Mouse (Mus musculus) layer of hippocampus, adult 18-20 months (tissue): ENCODE data around the gene Krt80. TPM values are rescaled to one million over a fixed set of nuclear protein-coding genes. Genes with fewer than 3 reads are reported as not detected.

Experiments used
- DNase-seq, 2 experiments: peaks; one replicate each; pipeline ENCODE4 v3.0.0; 2022; ENCODE audit warnings: low spot score in 2 of 2
- total RNA-seq, 2 experiments: library from RNA; stranded (reverse); gene quantifications; 2 replicates each; pipeline ENCODE4 v1.2.3; 2021

Krt80 gene
- total RNA-seq, 2 experiments from 2014 or later, result 0.25 to 0.40 TPM

GRCm38 (mm10) chr15:101375956-101376775 is 6.2 kb upstream of the Krt80 start:
- peak in 1 of 2 experiments; percentile 56 for DNase-seq

- peak in 1 of 2 experiments; percentile 19 for DNase-seq
Observed at GRCm38 (mm10) chr15:101374879-101375278, 4.9 kb upstream of the Krt80 start.

- peak in 1 of 2 experiments; percentile 19 for DNase-seq
Observed at GRCm38 (mm10) chr15:101373286-101373898, 3.4 kb upstream of the Krt80 start.

GRCm38 (mm10) chr15:101372131-101372977 is 2.4 kb upstream of the Krt80 start:
- DNase-seq, result no peak

- DNase-seq, result no peak
Observed at GRCm38 (mm10) chr15:101371141-101371985, 1.4 kb upstream of the Krt80 start.

GRCm38 (mm10) chr15:101369382-101370100 is 421 bp downstream of the Krt80 start:
- no peak for DNase-seq

- no peak for DNase-seq
Observed at GRCm38 (mm10) chr15:101368502-101369381, 1.2 kb downstream of the Krt80 start.

- DNase-seq, result no peak
Observed at GRCm38 (mm10) chr15:101368015-101368414, 1.9 kb downstream of the Krt80 start.

- no peak for DNase-seq
Observed at GRCm38 (mm10) chr15:101367497-101367896, 2.5 kb downstream of the Krt80 start.

- DNase-seq, result no peak
Observed at GRCm38 (mm10) chr15:101366926-101367325, 3.0 kb downstream of the Krt80 start.

GRCm38 (mm10) chr15:101366482-101366881 is 3.5 kb downstream of the Krt80 start:
- DNase-seq, result no peak

- DNase-seq, result no peak
Observed at GRCm38 (mm10) chr15:101365721-101366120, 4.2 kb downstream of the Krt80 start.

GRCm38 (mm10) chr15:101364891-101365671 is 4.9 kb downstream of the Krt80 start:
- DNase-seq, result no peak

- no peak for DNase-seq
Observed at GRCm38 (mm10) chr15:101364425-101364824, 5.5 kb downstream of the Krt80 start.

GRCm38 (mm10) chr15:101363933-101364332 is 6.0 kb downstream of the Krt80 start:
- no peak for DNase-seq

- DNase-seq, result no peak
Observed at GRCm38 (mm10) chr15:101362393-101363010, 7.5 kb downstream of the Krt80 start.

GRCm38 (mm10) chr15:101355382-101355786 is 14.6 kb downstream of the Krt80 start:
- peak; percentile 24 to 57 for DNase-seq
